Mouse (Mus musculus) embryonic facial prominence, embryonic 15.5 days (tissue): ENCODE measurements around the gene Kctd21. TPM values are rescaled to one million over a fixed set of nuclear protein-coding genes. Genes with fewer than 3 reads are reported as not detected.

Experiments used
- ATAC-seq: fragments of 200-750 bp; cut with Nextera tagmentation; 2 replicates; pipeline ENCODE4 v1.8.0; 2017; ENCODE audit warnings: low read depth, moderate TSS enrichment; ENCODE audit not compliant: insufficient number of reproducible peaks, low FRiP score, low TSS enrichment
- H3K27ac ChIP-seq: fragments of 300-500 bp; sonication (generic); replicated peaks from 2 replicates; pipeline ENCODE4 v1.5.1; 2015; ENCODE audit warnings: mild to moderate bottlenecking, inconsistent platforms
- H3K27me3 ChIP-seq: fragments of 300-500 bp; sonication (generic); 2 replicates; pipeline ENCODE4 v1.6.1; 2015; ENCODE audit warnings: inconsistent platforms
- H3K36me3 ChIP-seq: fragments of 300-500 bp; sonication (generic); 2 replicates; pipeline ENCODE4 v1.6.1; 2015; ENCODE audit warnings: mild to moderate bottlenecking, inconsistent platforms
- H3K4me1 ChIP-seq: fragments of 300-500 bp; sonication (generic); 2 replicates; pipeline ENCODE4 v1.6.1; 2015; ENCODE audit warnings: inconsistent platforms
- H3K4me2 ChIP-seq: fragments of 300-500 bp; sonication (generic); replicated peaks from 2 replicates; pipeline ENCODE4 v1.6.1; 2015; ENCODE audit warnings: mild to moderate bottlenecking, inconsistent platforms
- H3K4me3 ChIP-seq: fragments of 300-500 bp; sonication (generic); replicated peaks from 2 replicates; pipeline ENCODE4 v1.5.1; 2015; ENCODE audit warnings: mild to moderate bottlenecking, inconsistent platforms
- H3K9ac ChIP-seq: fragments of 300-500 bp; sonication (generic); 2 replicates; pipeline ENCODE4 v1.6.1; 2015; ENCODE audit warnings: inconsistent platforms
- H3K9me3 ChIP-seq: fragments of 300-500 bp; sonication (generic); replicated peaks from 2 replicates; pipeline ENCODE4 v1.6.1; 2016; ENCODE audit warnings: inconsistent platforms
- WGBS: fragments of 180-500 bp; shearing (Covaris S2); methylation state at CpG from one replicate; pipeline ENCODE4 v1.1.7; 2015; 5-methylcytosine and 5-hydroxymethylcytosine counted together
- polyA plus RNA-seq: library from polyadenylated mRNA; unstranded; fragments of >200 nt; fragmentation: Nextera tagmentation; extraction: Ambion mirVana; gene quantifications from 2 replicates; pipeline ENCODE4 v1.2.1, GENCODE M21; 2015

The Kctd21 gene
- 4.8 and 5.4 TPM in 2 replicates for polyA plus RNA-seq

DNA sequence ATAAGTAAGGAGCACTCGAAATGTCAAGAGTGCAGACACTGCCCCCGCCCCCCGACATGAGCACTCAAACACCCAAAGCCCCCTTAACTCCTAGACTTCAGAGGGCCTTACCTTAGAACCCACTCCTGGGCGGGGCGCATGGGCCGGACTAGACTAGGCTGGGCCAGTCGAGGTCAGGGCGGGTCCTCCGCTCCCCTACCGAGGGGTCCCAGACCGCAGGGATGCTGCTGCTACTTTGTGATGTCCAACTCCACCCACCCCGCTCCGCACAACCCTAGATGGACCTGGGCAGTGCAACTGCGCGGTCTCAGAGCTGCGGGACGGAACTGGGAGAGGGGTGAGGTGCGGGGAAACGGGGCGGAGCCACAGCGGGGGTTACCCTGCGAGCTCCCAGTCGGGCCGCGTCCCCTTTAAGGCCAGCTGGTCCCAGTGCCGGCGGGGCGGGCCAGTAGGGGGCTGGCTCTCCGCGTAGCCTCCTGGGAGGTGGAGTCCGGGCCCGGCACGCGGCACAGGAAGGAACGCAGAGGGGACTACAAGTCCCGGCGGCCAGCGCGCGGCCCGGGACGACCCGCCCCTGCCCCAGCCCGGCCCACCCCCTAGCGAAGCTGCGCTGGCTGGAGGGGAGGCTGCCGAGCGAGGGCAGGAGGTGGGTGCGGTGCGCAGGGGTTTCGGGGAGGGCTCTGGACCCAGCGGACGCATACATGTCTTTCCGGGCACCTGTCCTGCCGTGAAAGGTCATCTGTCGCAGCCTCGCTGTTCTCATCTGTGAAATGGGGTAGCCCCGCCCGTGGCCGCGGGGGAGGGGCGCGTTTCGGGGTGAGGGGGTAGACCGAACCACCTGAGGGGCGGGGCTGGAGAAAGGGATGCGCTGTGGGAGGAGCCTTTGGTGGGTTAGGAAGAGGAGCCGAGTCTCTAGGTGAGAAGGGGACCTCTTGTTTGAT is at the start of gene Kctd21, which contains the start of gene Usp35:
Gene Kctd21 (plus strand): TSS at position 602 of the 941 bp plus-strand sequence.
Gene Usp35 (minus strand): TSS at position 295 of the 941 bp plus-strand sequence.
- under 1% methylated on average over 68 of the region's 68 CpGs for WGBS
- ATAC-seq: peak; percentile 99
- Histone ChIP-seq H3K4me1 (peaks cover 22% of the 10 kb centered on the region), H3K27ac (peak within 1 kb of the TSS; percentile 40; the same call in 1 of the 2 replicates), H3K36me3 (no peaks in the 10 kb centered on the region), H3K27me3 (peaks cover 4% of the 10 kb centered on the region; the same call in 1 of the 2 replicates), H3K9ac (peak within 1 kb of the TSS; percentile 55), H3K9me3 (no peaks in the 10 kb centered on the region), H3K4me3 (peak within 1 kb of the TSS; percentile 83), H3K4me2 (peak within 1 kb of the TSS; percentile 77)

DNA sequence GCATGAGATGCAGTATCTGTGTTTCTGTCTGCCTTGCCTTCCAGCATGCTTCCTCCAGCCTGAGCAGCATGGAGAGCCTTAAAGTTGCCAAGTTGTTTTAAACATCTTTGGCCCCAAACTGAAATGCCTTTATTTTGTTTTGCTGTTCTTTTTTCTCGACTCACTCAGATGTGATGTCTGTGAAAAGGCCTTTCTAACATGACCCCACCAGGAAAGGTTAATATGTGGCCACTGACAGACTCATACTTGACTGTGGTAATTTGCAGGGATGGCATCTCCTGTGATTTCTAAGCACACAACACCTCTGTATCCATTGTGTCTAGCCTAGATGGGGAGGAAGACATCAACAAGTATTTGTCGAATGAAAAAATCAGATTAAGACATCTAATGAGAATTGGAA is 35.1 kb upstream of the Kctd21 start:
- Histone ChIP-seq H3K27ac (no peak overlapping the region), H3K27me3 (no peaks in the 10 kb centered on the region), H3K4me1 (no peaks in the 10 kb centered on the region), H3K9me3 (no peaks in the 10 kb centered on the region), H3K4me3 (no peak overlapping the region), H3K36me3 (peaks cover 3% of the 10 kb centered on the region; the same call in 1 of the 2 replicates), H3K4me2 (no peak overlapping the region), H3K9ac (no peak overlapping the region)
- 47% methylated on average over 2 of the region's 2 CpGs for WGBS
- ATAC-seq: no peak

DNA sequence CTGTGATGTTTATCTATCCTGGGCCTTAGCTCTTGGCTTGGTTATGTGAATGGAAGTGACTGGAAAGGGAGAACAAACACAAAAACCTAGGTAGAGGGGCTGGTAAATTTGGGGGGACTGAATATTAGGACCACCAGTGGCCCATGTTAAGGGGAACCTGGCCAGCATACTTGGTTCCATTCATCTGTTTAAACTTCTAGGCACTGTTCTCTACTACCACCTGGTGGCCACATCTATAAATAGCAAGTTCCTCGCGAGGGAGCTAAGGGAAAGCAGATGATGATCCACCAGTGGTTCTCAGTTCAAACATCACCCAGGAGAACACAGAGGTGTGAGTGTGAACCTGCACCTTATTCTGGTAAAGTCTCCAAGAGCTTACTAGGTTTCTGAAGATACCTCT is 34.7 kb upstream of the Kctd21 start:
- ATAC-seq: no peak

DNA sequence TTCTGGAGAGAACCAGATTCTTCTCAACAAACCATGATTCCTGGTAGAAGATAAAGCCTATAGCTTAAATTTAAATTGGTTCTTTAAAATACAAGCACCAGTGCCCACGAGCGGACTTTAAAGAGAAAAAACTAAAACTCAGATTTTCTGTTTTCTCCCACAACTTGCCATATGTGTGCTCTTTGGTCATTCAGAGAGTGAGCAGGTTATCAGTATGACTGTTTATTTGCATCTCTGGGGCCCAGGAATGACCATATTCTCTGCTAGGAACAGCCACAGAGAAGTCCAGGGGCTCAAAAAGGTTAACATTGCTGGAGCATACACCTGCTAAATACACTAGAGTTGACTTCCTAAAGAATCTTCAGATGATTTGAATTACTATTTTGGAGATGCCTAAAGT is 33.8 kb upstream of the Kctd21 start:
- WGBS: 88% methylated on average over 2 of the region's 2 CpGs
- ATAC-seq: no peak
- H3K4me3 ChIP-seq: no peak overlapping the region
- no peak overlapping the region for H3K27ac ChIP-seq
- H3K36me3 ChIP-seq: peaks cover 3% of the 10 kb centered on the region; the same call in 1 of the 2 replicates
- H3K9ac ChIP-seq: no peak overlapping the region
- no peaks in the 10 kb centered on the region for H3K9me3 ChIP-seq
- H3K27me3 ChIP-seq: no peaks in the 10 kb centered on the region
- H3K4me1 ChIP-seq: no peaks in the 10 kb centered on the region
- H3K4me2 ChIP-seq: no peak overlapping the region

More for the DNA sequence above, 34.7 kb upstream of the Kctd21 start:
- WGBS: 0% methylated on average over 2 of the region's 2 CpGs
- Histone ChIP-seq H3K9me3 (no peaks in the 10 kb centered on the region), H3K4me2 (no peak overlapping the region), H3K27ac (no peak overlapping the region), H3K9ac (no peak overlapping the region), H3K4me1 (no peaks in the 10 kb centered on the region), H3K4me3 (no peak overlapping the region), H3K27me3 (no peaks in the 10 kb centered on the region), H3K36me3 (peaks cover 3% of the 10 kb centered on the region; the same call in 1 of the 2 replicates)

DNA sequence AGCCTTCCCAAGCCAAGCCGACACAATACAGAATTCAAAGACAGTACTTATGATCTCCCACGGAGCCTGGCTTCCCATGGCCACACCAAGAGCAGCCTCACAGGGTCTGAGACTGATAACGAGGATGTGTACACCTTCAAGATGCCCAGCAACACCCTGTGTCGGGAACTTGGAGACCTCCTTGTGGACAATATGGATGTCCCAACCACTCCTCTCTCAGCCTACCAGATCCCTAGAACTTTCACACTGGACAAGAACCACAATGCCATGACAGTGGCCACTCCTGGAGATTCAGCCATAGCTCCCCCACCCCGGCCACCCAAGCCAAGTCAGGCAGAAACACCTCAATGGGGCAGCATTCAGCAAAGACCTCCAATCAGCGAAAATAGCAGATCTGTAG is 33.2 kb upstream of the Kctd21 start:
- Histone ChIP-seq H3K4me2 (no peak overlapping the region), H3K36me3 (peaks cover 7% of the 10 kb centered on the region; the same call in 1 of the 2 replicates), H3K4me1 (no peaks in the 10 kb centered on the region), H3K4me3 (no peak overlapping the region), H3K27ac (no peak overlapping the region), H3K9ac (no peak overlapping the region), H3K27me3 (no peaks in the 10 kb centered on the region), H3K9me3 (no peaks in the 10 kb centered on the region)
- 84% methylated on average over 6 of the region's 6 CpGs for WGBS
- ATAC-seq: no peak

DNA sequence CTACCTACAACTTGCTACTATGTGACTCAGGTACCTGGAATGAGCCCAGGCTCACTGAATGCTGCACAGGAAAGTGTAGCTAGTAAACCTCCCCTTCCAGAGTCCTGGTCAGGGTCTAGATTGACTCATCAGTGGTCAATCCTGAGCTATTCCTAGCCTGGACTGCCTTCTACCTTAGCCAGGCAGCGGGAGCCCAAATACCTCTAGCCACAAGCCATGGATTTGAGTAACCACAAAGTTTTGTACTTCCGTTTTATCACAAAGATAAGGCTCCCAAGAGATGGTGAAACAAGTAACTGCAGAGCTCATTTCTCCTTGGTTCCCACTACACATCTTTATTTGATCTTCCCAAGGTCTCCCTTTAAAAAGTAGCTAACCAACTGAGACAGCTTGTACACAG is 31.2 kb upstream of the Kctd21 start:
- H3K27me3 ChIP-seq: no peaks in the 10 kb centered on the region
- H3K9me3 ChIP-seq: no peaks in the 10 kb centered on the region
- no peaks in the 10 kb centered on the region for H3K4me1 ChIP-seq
- WGBS: 90% methylated on average over 2 of the region's 2 CpGs
- ATAC-seq: no peak
- H3K9ac ChIP-seq: no peak overlapping the region
- no peak overlapping the region for H3K4me2 ChIP-seq
- H3K36me3 ChIP-seq: peaks cover 12% of the 10 kb centered on the region
- H3K27ac ChIP-seq: no peak overlapping the region
- no peak overlapping the region for H3K4me3 ChIP-seq

DNA sequence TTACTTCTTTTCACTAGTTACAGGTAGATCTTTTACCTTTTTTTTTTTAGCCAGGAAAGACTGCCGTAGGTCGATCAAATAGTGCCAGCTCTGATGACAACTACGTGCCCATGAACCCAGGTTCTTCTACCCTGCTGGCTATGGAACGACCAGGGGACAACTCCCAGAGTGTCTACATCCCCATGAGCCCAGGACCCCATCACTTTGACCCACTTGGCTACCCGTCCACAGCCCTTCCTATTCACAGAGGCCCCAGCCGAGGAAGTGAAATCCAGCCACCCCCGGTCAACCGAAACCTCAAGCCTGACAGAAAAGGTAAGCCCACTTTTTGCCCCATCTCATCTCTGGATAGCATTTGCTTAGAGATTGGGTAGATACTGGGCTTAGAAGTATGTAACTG is 30.8 kb upstream of the Kctd21 start:
- Histone ChIP-seq H3K4me3 (no peak overlapping the region), H3K9me3 (no peaks in the 10 kb centered on the region), H3K27ac (no peak overlapping the region), H3K9ac (no peak overlapping the region), H3K27me3 (no peaks in the 10 kb centered on the region), H3K36me3 (peaks cover 12% of the 10 kb centered on the region), H3K4me1 (no peaks in the 10 kb centered on the region), H3K4me2 (no peak overlapping the region)
- no peak for ATAC-seq
- 85% methylated on average over 8 of the region's 8 CpGs for WGBS

DNA sequence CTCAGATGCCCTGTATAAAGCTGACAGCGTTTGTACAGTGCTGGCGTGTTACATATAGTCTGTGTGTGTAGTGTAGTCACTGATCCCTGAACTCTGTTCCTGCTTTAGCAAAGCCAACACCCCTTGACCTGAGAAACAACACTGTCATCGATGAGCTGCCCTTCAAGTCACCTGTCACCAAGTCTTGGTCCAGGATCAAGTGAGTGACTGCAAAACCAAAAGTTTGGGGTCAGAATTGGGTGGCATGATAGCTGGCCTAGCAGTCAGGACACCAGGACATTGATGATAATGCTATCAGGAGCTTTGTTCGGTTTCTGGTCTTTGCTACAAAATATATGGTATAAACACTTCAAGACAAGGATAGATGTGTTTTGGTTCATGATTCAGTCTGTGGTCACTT is 29.9 kb upstream of the Kctd21 start:
- no peak overlapping the region for H3K4me3 ChIP-seq
- no peaks in the 10 kb centered on the region for H3K27me3 ChIP-seq
- no peaks in the 10 kb centered on the region for H3K4me1 ChIP-seq
- H3K36me3 ChIP-seq: peaks cover 12% of the 10 kb centered on the region
- 88% methylated on average over 4 of the region's 4 CpGs for WGBS
- H3K9me3 ChIP-seq: no peaks in the 10 kb centered on the region
- no peak for ATAC-seq
- no peak overlapping the region for H3K9ac ChIP-seq
- no peak overlapping the region for H3K27ac ChIP-seq
- no peak overlapping the region for H3K4me2 ChIP-seq

DNA sequence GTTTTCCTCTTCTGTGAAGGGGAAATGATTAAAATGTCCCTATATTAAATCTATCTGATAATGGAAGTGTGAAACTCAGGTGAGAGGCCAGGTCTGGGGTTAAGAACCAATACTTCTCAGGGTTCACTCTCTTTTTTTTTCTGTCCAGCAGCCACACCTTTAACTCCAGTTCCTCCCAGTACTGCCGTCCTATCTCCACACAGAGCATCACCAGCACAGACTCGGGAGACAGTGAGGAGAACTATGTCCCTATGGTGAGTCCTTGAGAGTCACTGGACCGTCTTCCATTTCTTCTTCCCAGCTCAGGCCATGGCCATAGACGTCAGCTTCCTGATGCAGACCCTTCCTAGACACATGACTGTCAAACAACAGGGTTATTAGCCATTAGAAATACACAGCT is 29.3 kb upstream of the Kctd21 start:
- Histone ChIP-seq H3K9me3 (no peaks in the 10 kb centered on the region), H3K9ac (no peak overlapping the region), H3K27me3 (no peaks in the 10 kb centered on the region), H3K36me3 (peaks cover 12% of the 10 kb centered on the region), H3K4me3 (no peak overlapping the region), H3K4me2 (no peak overlapping the region), H3K4me1 (no peaks in the 10 kb centered on the region), H3K27ac (no peak overlapping the region)
- WGBS: 72% methylated on average over 4 of the region's 4 CpGs
- ATAC-seq: no peak

DNA sequence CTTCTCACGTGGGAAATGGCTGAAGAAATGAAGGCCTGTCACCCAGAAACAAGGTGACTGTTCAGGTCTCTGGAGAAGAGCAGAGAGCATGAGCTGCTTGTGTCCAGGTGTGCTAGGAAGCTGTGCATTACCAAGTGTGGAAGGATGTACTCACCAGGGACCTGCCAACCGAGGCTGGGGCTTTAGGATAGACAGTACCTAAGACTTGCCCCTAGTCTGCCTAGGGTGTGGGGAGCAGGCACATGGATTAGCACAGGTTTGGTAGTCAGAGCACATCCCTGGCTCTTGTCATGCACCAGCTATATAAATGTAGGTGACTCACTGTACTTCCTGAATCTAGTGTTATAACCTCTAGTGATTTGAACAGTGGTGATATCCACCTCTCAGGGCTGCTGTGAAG is 28.5 kb upstream of the Kctd21 start:
- no peaks in the 10 kb centered on the region for H3K9me3 ChIP-seq

DNA sequence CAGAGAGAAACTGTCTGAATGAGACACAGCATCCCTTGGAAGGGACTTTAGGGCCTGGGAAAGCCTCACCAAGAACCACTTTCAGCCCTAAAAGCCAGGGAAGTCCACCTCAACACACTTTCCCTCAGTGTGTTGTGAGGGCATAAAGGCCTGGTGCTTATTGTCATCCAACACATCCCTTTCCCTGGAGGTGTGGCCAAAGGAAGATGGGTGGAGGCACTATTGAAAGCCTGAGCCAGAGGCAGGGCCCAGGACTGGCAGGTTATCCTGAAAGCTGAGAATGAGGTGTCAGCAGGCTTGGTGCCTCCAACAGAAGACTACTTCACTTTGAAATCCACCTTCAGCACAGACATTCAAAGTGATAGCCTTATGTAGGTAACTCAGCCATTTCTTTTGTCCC is 27.7 kb upstream of the Kctd21 start:
- Histone ChIP-seq H3K4me1 (no peaks in the 10 kb centered on the region), H3K27ac (no peak overlapping the region), H3K36me3 (peaks cover 27% of the 10 kb centered on the region), H3K4me3 (no peak overlapping the region), H3K27me3 (no peaks in the 10 kb centered on the region), H3K4me2 (no peak overlapping the region), H3K9ac (no peak overlapping the region), H3K9me3 (no peaks in the 10 kb centered on the region)
- no peak for ATAC-seq

More for the DNA sequence above, 28.5 kb upstream of the Kctd21 start:
- H3K4me2 ChIP-seq: no peak overlapping the region
- no peak for ATAC-seq
- no peaks in the 10 kb centered on the region for H3K27me3 ChIP-seq
- H3K4me1 ChIP-seq: no peaks in the 10 kb centered on the region
- H3K9ac ChIP-seq: no peak overlapping the region
- 70% methylated on average over 2 of the region's 2 CpGs for WGBS
- H3K36me3 ChIP-seq: peaks cover 19% of the 10 kb centered on the region
- no peak overlapping the region for H3K4me3 ChIP-seq
- H3K27ac ChIP-seq: no peak overlapping the region
